Mouse (Mus musculus) heart, postnatal 4 days (tissue): ENCODE data around the gene Mettl16. TPM values are rescaled to one million over a fixed set of nuclear protein-coding genes. Genes with fewer than 3 reads are reported as not detected.
A peak's percentile ranks its signal among the peaks of the same experiment; 100 is the strongest.

ENCODE experiments used
- DNase-seq: peaks from one replicate; pipeline ENCODE4 v3.0.0; 2021
- total RNA-seq, 2 experiments: library from RNA; stranded (reverse); gene quantifications; 2 replicates each; pipeline ENCODE4 v1.2.3; 2021

The Mettl16 gene
- total RNA-seq, 2 experiments from 2014 or later = 15.2 to 16.9 TPM

GRCm38 (mm10) chr11:74831606-74832451 lies 61.2 kb downstream of the Mettl16 start:
- peak; percentile 99 for DNase-seq

- DNase-seq = peak; percentile 78
These were observed 62.0 kb downstream of the Mettl16 start for GRCm38 (mm10) chr11:74832503-74833143.

- peak; percentile 18 for DNase-seq
These were observed 63.1 kb downstream of the Mettl16 start for GRCm38 (mm10) chr11:74833536-74834358.

- DNase-seq = no peak
These were observed 63.7 kb downstream of the Mettl16 start for GRCm38 (mm10) chr11:74834359-74834638.

- DNase-seq = no peak
These were observed 64.1 kb downstream of the Mettl16 start for GRCm38 (mm10) chr11:74834650-74835277.

GRCm38 (mm10) chr11:74835593-74836224 lies 65.1 kb downstream of the Mettl16 start:
- DNase-seq = no peak

GRCm38 (mm10) chr11:74836225-74837055 lies 65.8 kb downstream of the Mettl16 start:
- no peak for DNase-seq

GRCm38 (mm10) chr11:74837056-74837693 lies 66.5 kb downstream of the Mettl16 start:
- no peak for DNase-seq

GRCm38 (mm10) chr11:74837694-74838431 lies 67.2 kb downstream of the Mettl16 start:
- DNase-seq = peak; percentile 97

- DNase-seq = peak; percentile 97
These were observed 67.8 kb downstream of the Mettl16 start for GRCm38 (mm10) chr11:74838441-74838840.

GRCm38 (mm10) chr11:74838971-74839370 lies 68.3 kb downstream of the Mettl16 start:
- DNase-seq = peak; percentile 68

- DNase-seq = no peak
These were observed 69.5 kb downstream of the Mettl16 start for GRCm38 (mm10) chr11:74839860-74840715.

GRCm38 (mm10) chr11:74840739-74841138 lies 70.1 kb downstream of the Mettl16 start:
- no peak for DNase-seq

GRCm38 (mm10) chr11:74841366-74841765 lies 70.7 kb downstream of the Mettl16 start:
- DNase-seq = peak; percentile 52

- DNase-seq = no peak
These were observed 71.4 kb downstream of the Mettl16 start for GRCm38 (mm10) chr11:74842045-74842444.

- DNase-seq = peak; percentile 16
These were observed 72.2 kb downstream of the Mettl16 start for GRCm38 (mm10) chr11:74842656-74843434.

- DNase-seq = peak; percentile 34
These were observed 72.7 kb downstream of the Mettl16 start for GRCm38 (mm10) chr11:74843435-74843714.

- no peak for DNase-seq
These were observed 73.1 kb downstream of the Mettl16 start for GRCm38 (mm10) chr11:74843761-74844160.
